Mouse (Mus musculus): ENCODE results near the gene Sucla2. TPM values are rescaled to one million over a fixed set of nuclear protein-coding genes. Genes with fewer than 3 reads are reported as not detected.

Sucla2 gene
- polyA plus RNA-seq (2011; ENCODE audit: insufficient read length, low read depth, missing spikeins) = 83.1 and 91.1 TPM in 2 replicates

DNA sequence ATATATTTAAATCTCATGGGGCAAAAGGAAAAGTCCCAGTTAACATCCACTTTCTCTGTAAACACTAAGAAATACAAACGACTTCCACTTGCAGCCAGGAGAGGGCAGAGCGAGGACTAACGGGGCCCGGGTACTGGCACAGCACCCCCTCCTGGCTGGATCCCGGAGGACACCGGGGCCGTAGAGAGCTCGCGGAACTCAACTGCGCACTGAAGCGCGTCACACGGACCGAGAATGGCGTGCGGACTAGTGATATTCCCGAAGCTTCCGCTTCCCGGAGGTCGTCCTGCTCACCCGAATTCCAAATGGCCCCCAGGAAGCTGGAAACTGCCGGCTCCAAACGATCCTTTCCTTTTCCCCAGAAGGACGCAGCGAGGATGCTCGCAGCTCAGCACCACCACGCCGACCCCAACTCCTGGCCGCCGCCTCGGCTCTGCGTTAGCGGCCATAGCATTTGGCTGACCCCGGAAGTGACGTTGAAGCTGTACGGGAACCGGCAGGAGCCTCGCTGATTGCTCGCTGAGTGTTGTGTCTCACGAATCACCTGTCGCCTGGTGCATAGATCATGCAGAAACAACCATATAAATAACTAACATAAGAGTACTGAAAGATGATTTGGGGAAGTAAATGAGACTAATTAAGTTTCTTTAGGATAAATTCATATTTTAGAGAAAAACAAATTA, at the start of gene Sucla2:
Gene Sucla2 (plus strand): TSS at position 554 of the 683 bp plus-strand sequence.
- peak within 1 kb of the TSS; percentile 60 for H3K4me3 ChIP-seq (ENCODE audit: insufficient read depth, low read length)
- H3K4me1 ChIP-seq (ENCODE audit: control insufficient read depth, insufficient read depth, low read length) = no peaks in the 10 kb centered on the region
- TF ChIP-seq POLR2A (IDR thresholded peaks at IDR 0.05; ENCODE audit: low read depth, low read length) (peak; percentile 25; the same call in 1 of the 2 replicates), CTCF (IDR thresholded peaks at IDR 0.05; ENCODE audit: borderline replicate concordance, insufficient read depth, low read length) (peak; percentile 90)
- H3K27ac ChIP-seq (ENCODE audit: insufficient read depth, low read length) = peak within 1 kb of the TSS; percentile 62; the same call in 1 of the 2 replicates

DNA sequence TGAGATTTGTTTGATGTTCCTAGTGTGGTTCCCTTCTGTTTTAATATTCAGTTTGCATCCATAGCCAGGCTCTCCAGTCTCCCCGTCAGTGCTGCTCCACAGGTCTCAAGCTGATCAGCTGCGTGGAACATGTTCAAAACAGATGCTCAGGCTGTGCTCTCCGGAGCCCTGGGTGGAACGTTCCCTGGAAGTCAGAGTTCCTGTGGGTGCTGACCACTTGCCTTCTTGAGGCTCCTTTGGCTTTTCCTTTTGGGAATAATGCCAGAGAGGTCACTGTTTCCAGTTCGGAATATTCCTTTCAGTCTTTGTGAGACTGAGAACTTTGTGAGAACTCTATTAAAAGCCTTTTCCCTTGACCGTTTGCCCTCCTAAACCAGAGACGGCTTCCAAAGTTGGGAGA, 49.6 kb upstream of the Sucla2 start:
- Histone ChIP-seq H3K4me1 (ENCODE audit: control insufficient read depth, insufficient read depth, low read length) (peaks cover 7% of the 10 kb centered on the region; the same call in 1 of the 2 replicates), H3K27ac (ENCODE audit: insufficient read depth, low read length) (no peak overlapping the region), H3K4me3 (ENCODE audit: insufficient read depth, low read length) (no peak overlapping the region)
- TF ChIP-seq CTCF (IDR thresholded peaks at IDR 0.05; ENCODE audit: borderline replicate concordance, insufficient read depth, low read length) (no peak), POLR2A (IDR thresholded peaks at IDR 0.05; ENCODE audit: low read depth, low read length) (no peak)

DNA sequence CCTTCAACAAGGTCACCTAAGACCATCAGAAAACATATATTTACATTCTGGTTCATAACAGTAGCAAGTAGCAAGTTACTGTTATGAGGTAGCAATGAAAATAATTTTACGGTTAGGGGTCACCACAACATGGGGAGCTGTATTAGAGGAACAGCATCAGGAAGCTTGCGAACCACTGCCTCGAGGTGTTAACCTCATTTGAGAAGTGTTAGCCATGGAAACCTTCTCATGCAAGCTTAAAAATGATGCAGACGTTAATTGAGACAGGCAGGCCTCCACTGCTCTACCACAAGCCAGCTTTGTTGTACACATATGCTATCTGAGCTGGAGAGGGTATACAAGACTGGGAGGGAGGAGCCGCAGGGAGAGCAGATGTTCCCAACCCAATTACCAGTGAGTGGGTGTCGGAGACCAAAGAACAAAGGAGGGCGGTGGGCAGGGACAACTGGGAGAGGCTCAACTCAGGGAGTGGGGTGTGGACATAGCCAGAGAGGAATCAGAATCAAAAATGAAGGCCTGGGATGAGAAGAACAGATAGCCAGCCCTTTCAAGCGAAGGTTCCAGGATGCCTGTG, 48.7 kb upstream of the Sucla2 start:
- no peak overlapping the region for H3K4me3 ChIP-seq (ENCODE audit: insufficient read depth, low read length)
- H3K4me1 ChIP-seq (ENCODE audit: control insufficient read depth, insufficient read depth, low read length) = peaks cover 7% of the 10 kb centered on the region; the same call in 1 of the 2 replicates
- H3K27ac ChIP-seq (ENCODE audit: insufficient read depth, low read length) = no peak overlapping the region
- TF ChIP-seq CTCF (IDR thresholded peaks at IDR 0.05; ENCODE audit: borderline replicate concordance, insufficient read depth, low read length) (no peak), POLR2A (IDR thresholded peaks at IDR 0.05; ENCODE audit: low read depth, low read length) (no peak)

DNA sequence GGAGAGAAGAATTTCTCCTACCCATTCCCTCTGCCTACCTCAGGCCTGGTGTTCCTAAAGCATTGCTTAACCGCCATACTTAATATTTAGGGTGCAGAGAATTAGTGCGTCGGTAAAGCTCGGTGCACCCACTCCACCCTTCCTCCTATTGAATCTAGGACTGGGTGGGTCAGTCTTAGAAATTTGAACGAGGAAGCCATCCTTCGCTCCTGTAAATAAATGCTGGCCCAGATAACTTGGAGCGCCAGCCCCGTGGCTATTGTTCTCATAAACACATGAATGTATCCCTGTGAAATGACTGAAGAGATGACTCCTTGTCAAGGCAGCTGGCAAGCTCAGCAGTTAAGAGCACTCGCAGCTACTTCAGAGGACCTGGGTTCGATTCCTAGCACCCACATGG, 48.0 kb upstream of the Sucla2 start:
- peaks cover 7% of the 10 kb centered on the region; the same call in 1 of the 2 replicates for H3K4me1 ChIP-seq (ENCODE audit: control insufficient read depth, insufficient read depth, low read length)
- no peak overlapping the region for H3K27ac ChIP-seq (ENCODE audit: insufficient read depth, low read length)
- TF ChIP-seq CTCF (IDR thresholded peaks at IDR 0.05; ENCODE audit: borderline replicate concordance, insufficient read depth, low read length) = no peak
- no peak for TF ChIP-seq POLR2A (IDR thresholded peaks at IDR 0.05; ENCODE audit: low read depth, low read length)
- H3K4me3 ChIP-seq (ENCODE audit: insufficient read depth, low read length) = no peak overlapping the region

DNA sequence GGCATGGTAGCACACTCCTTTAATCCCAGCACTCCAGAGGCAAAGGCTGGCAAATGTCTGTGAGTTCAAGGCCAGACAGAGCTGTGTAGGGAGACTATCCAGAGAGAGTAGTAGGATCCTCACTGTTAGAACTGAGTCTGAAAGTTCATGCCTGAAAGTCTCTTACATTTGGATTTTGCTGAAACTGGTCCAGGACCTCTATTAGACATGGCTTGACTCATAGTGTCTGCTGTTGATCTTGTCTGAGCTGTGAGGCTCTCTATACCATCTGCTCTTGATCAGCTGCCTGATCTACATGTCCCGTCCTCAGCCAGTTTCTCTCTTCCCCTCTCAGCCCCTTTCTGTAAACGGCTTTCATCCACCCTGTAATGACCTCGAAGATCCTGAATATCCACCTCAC, 46.8 kb upstream of the Sucla2 start:
- Histone ChIP-seq H3K4me1 (ENCODE audit: control insufficient read depth, insufficient read depth, low read length) (peaks cover 7% of the 10 kb centered on the region; the same call in 1 of the 2 replicates), H3K27ac (ENCODE audit: insufficient read depth, low read length) (no peak overlapping the region), H3K4me3 (ENCODE audit: insufficient read depth, low read length) (no peak overlapping the region)
- TF ChIP-seq POLR2A (IDR thresholded peaks at IDR 0.05; ENCODE audit: low read depth, low read length) (no peak), CTCF (IDR thresholded peaks at IDR 0.05; ENCODE audit: borderline replicate concordance, insufficient read depth, low read length) (no peak)

DNA sequence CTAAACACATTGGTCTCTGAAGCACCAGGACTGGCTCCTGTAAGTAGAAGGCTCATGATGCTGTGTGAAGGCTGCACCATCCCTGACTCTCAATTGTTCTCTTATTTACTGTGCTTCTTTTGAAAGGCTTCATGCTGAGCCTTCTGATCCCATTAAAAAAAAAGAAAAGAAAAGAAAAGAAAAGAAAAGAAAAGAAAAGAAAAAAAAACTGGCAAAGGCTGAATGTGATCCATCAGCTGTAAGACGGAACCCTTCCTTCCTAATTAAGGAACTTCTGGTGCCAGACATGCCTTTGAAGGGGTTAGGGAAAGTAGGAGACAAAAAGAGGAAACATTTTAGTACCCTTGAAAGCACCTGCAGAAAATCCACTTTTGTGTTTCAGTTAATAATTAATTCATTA, 45.3 kb upstream of the Sucla2 start:
- no peak overlapping the region for H3K27ac ChIP-seq (ENCODE audit: insufficient read depth, low read length)
- TF ChIP-seq POLR2A (IDR thresholded peaks at IDR 0.05; ENCODE audit: low read depth, low read length) (no peak), CTCF (IDR thresholded peaks at IDR 0.05; ENCODE audit: borderline replicate concordance, insufficient read depth, low read length) (no peak)
- peaks cover 2% of the 10 kb centered on the region; the same call in 1 of the 2 replicates for H3K4me1 ChIP-seq (ENCODE audit: control insufficient read depth, insufficient read depth, low read length)
- H3K4me3 ChIP-seq (ENCODE audit: insufficient read depth, low read length) = no peak overlapping the region

DNA sequence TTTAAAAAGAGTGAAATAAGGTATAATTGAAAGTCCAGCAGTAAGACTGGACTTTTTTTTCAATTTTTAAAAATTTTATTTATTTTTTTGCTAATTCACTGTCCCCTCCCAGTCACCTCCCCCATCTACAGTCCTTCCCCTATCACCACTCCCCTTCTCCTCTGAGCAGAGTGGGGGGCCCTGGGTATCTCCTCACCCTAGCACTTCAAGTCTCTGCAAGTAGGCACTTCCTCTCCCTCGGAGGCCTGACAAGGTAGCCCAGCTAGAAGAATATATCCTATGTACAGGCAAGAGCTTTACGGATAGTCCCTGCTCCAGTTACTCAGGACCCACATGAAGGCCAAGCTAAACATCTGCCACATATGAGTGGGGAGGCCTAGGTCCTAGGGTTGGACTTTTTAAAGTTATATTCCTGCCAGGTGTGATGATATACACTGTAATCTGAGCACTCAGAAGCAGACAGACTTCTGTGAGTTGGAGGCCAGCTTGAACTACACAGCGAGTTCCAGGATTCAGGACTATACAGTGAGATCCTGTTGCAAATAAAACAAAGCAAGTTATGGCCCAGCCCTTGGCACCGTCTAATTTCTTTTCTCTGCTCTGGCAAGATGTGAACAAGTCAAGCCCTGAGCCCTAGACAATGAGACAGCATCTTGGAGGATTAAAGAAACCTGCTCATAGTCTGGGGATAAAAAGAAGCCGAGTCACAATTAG, 41.4 kb upstream of the Sucla2 start:
- no peak overlapping the region for H3K4me3 ChIP-seq (ENCODE audit: insufficient read depth, low read length)
- H3K27ac ChIP-seq (ENCODE audit: insufficient read depth, low read length) = no peak overlapping the region
- TF ChIP-seq CTCF (IDR thresholded peaks at IDR 0.05; ENCODE audit: borderline replicate concordance, insufficient read depth, low read length) = no peak
- no peak for TF ChIP-seq POLR2A (IDR thresholded peaks at IDR 0.05; ENCODE audit: low read depth, low read length)
- H3K4me1 ChIP-seq (ENCODE audit: control insufficient read depth, insufficient read depth, low read length) = no peaks in the 10 kb centered on the region; the same call in 1 of the 2 replicates

DNA sequence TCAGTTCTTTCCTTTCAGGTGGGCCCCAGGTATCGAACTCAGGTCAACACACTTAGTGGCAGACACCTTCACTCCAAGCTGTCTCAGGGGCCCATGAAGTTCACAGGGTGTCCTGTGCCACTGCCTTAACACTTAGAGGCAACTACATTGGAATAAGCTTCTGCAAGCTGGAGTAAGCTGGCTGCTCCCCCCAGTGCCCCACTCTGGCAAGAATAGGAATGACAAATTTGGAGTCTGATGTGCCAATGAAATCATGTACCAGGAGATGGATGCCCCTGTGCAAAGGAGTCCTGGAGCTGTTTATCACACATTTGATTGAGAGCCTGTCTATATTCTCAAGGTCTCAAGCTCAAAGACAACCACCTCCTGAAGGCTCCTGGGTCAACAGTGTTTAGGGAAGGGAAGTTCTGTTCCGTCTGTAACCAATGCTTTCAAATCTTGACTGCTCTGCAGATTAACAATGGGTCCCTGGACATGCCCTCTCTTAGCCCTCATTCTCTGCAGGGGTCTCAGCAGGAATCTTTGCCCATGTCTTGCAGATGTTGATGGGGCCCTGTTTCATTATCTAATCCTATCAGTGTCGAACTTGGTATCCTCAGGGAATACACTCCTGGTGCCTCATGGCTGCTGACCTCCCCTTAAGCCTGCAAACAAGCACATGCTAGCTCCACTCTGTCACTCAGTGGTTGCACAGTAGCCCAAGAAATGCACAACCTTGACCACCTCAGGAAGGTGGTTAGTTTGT, 40.6 kb upstream of the Sucla2 start:
- no peak overlapping the region for H3K27ac ChIP-seq (ENCODE audit: insufficient read depth, low read length)
- H3K4me1 ChIP-seq (ENCODE audit: control insufficient read depth, insufficient read depth, low read length) = no peaks in the 10 kb centered on the region; the same call in 1 of the 2 replicates
- no peak overlapping the region for H3K4me3 ChIP-seq (ENCODE audit: insufficient read depth, low read length)
- no peak for TF ChIP-seq POLR2A (IDR thresholded peaks at IDR 0.05; ENCODE audit: low read depth, low read length)
- TF ChIP-seq CTCF (IDR thresholded peaks at IDR 0.05; ENCODE audit: borderline replicate concordance, insufficient read depth, low read length) = no peak

DNA sequence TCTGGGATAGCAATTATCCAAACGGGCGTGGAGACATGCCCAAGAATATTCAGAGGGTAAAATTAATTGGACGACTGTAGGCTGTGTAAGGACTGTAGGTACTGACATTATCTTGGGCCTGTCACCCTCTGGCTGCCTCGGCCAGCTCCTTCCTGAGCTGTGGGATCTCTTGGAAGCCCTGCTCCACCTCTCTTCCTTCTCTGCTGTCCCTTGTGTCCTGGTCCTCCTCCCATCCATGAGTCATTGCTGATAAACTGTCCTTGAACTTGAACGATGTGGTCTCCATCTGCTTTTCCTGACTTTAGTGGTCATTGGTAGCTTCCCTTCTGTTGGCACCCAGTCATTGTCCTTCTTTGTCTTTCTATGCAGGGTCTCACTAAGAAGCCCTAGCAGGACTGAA, 38.5 kb upstream of the Sucla2 start:
- no peak overlapping the region for H3K27ac ChIP-seq (ENCODE audit: insufficient read depth, low read length)
- no peak overlapping the region for H3K4me3 ChIP-seq (ENCODE audit: insufficient read depth, low read length)
- no peaks in the 10 kb centered on the region; the same call in 1 of the 2 replicates for H3K4me1 ChIP-seq (ENCODE audit: control insufficient read depth, insufficient read depth, low read length)
- no peak for TF ChIP-seq CTCF (IDR thresholded peaks at IDR 0.05; ENCODE audit: borderline replicate concordance, insufficient read depth, low read length)
- no peak for TF ChIP-seq POLR2A (IDR thresholded peaks at IDR 0.05; ENCODE audit: low read depth, low read length)
